Mouse (Mus musculus) spleen, embryonic (tissue): Measurements from ENCODE around the gene Papss1.

ENCODE experiments used
- CTCF ChIA-PET: fragments of 350-600 bp; sonication (Branson Sonifier 250); formaldehyde crosslinking; loops from one replicate; lab custom pipeline; 2022; lab: Charles Lee

Papss1 gene

GRCm38 (mm10) chr3:131631318-131631870 lies 66.8 kb downstream of the Papss1 start:
- CTCF ChIA-PET: no interaction called here

DNA sequence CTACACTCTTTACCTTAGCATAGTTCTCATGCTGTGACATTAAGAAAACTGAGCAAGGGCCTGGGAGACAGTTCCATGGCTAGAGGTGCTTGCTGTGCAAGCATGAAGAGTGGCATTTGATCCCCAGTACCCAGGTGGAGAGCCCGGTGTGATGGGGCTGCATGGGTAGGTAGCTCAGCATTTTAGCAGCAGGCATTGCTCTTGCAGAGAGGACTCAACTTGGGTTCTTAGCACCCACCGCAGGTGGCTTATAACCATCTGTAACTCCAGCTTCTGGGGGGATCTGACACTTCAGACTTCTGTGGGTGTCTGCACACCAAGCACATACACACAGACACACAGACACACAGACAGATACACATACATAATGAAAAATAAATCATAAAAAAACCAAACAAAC lies 69.5 kb downstream of the Papss1 start:
- CTCF ChIA-PET: no interaction called here

DNA sequence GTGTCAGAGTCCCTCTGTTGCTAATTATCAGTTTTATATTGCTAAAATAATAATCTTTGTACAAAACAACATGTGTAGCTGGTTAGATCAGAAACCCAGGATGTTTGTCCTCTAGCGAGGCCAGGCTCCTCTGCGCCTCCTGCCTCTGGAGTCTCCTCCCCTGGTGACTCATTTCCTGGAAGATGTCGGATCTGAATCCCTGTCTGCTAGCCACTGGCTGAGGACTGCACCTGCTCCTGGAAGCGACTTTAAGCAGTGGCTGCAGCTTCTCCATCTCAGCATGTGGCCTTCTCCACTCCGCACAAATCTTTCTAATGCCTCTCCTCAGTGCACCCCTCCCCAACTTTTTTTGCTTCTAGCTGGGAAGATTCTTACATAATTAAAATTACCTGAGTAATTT lies 71.6 kb downstream of the Papss1 start:
- CTCF ChIA-PET: no interaction called here

- CTCF ChIA-PET: no interaction called here
These were observed 72.4 kb downstream of the Papss1 start for GRCm38 (mm10) chr3:131637008-131637407.

DNA sequence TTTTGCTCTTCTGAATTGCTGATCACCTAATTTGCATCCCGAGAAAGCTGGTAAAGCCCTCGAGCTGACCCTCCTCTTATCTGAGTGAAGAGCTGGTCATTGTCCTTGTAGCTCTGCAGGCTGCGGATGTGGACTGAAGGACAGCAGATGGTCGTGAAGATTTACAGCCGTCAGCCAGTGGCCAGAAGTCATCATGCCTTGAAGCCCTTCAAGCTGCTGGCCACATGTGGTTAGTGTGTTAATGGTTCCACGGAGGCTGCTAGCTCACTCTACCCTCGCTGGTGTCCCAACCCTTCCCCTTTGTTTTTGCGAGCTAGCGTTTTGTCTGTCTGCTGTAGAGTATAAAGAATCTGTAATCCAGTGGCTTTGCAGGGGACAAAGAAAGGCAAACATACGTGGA lies 73.1 kb downstream of the Papss1 start:
- CTCF ChIA-PET: no interaction called here

- CTCF ChIA-PET: no interaction called here
These were observed 73.6 kb downstream of the Papss1 start for GRCm38 (mm10) chr3:131638216-131638615.

GRCm38 (mm10) chr3:131642681-131643292 lies 78.2 kb downstream of the Papss1 start:
- CTCF ChIA-PET: no interaction called here

- CTCF ChIA-PET: no interaction called here
These were observed 80.6 kb downstream of the Papss1 start for GRCm38 (mm10) chr3:131645203-131645602.

GRCm38 (mm10) chr3:131654366-131654765 lies 89.8 kb downstream of the Papss1 start:
- CTCF ChIA-PET: no interaction called here

GRCm38 (mm10) chr3:131656032-131656431 lies 91.5 kb downstream of the Papss1 start:
- CTCF ChIA-PET: no interaction called here

DNA sequence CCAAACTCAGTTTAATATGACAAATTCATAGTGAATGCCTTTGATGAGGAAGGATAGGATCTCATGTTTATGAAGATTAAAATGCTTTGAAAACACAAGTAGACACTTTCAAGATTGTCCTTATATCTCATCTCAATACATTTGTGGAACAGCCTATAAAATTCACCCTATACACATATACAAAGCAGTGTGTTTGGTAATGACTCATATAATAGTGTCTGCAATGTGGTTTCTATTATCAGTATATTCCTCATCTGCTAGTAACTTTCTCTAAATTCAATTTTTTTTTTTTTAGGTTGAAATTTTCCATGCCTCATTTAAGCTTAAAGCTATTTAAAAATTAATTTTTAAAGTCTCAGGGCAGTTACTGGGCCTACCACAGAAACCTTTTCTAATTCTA lies 95.6 kb downstream of the Papss1 start:
- CTCF ChIA-PET: no interaction called here

GRCm38 (mm10) chr3:131660629-131661028 lies 96.1 kb downstream of the Papss1 start:
- CTCF ChIA-PET: no interaction called here

- CTCF ChIA-PET: interaction anchor here (0.7 kb wide), 1 partner anchor 1764 kb away, joined by 3 read pairs; no protein-coding TSS in a partner anchor
These were observed 98.1 kb downstream of the Papss1 start for GRCm38 (mm10) chr3:131662589-131663148.

- CTCF ChIA-PET: no interaction called here
These were observed 105.3 kb downstream of the Papss1 start for GRCm38 (mm10) chr3:131669910-131670309.

- CTCF ChIA-PET: no interaction called here
These were observed 121.5 kb downstream of the Papss1 start for GRCm38 (mm10) chr3:131686106-131686505.

DNA sequence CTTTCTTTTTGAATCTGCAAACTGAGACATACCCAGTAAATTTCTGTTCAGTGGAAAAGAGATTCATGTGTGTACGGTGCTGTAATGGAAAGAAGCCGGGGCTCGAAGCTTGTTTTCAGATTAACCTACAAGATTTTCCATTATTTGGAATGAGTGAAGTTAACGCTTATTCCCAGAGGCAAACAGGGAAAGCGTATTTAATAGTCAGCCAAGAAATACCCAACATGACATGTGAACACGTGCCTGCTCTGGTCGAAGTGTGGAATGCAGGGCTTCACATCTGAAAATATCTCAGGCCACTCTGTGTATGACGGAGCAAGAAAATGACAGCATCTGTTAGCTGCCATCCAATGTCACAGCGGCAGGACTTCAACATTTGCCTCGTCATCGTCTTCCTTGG lies 125.4 kb downstream of the Papss1 start:
- CTCF ChIA-PET: no interaction called here

GRCm38 (mm10) chr3:131690543-131690942 lies 126.0 kb downstream of the Papss1 start:
- CTCF ChIA-PET: no interaction called here

GRCm38 (mm10) chr3:131691202-131691601 lies 126.6 kb downstream of the Papss1 start:
- CTCF ChIA-PET: no interaction called here
